Mouse (Mus musculus) heart, embryonic 11.5 days (tissue): Measurements from ENCODE around the gene Card9. TPM values are rescaled to one million over a fixed set of nuclear protein-coding genes. Genes with fewer than 3 reads are reported as not detected.

Source experiments
- ATAC-seq: fragments of 200-750 bp; cut with Nextera tagmentation; replicated peaks from 2 replicates; pipeline ENCODE4 v1.8.0; 2017; ENCODE audit warnings: moderate library complexity; ENCODE audit not compliant: insufficient number of reproducible peaks, low FRiP score, low TSS enrichment
- H3K27ac ChIP-seq: fragments of 300-500 bp; sonication (generic); 2 replicates; pipeline ENCODE4 v1.5.1; 2014; ENCODE audit warnings: mild to moderate bottlenecking, low read depth, low read length
- H3K27me3 ChIP-seq: fragments of 300-500 bp; sonication (generic); 2 replicates; pipeline ENCODE4 v1.6.1; 2014; ENCODE audit warnings: mild to moderate bottlenecking, low read length, mixed read lengths; ENCODE audit not compliant: control insufficient read depth, insufficient read depth
- H3K36me3 ChIP-seq: fragments of 300-500 bp; sonication (generic); 2 replicates; pipeline ENCODE4 v1.6.1; 2014; ENCODE audit warnings: mild to moderate bottlenecking, low read length, moderate library complexity, mixed read lengths; ENCODE audit not compliant: control insufficient read depth, insufficient read depth
- H3K4me1 ChIP-seq: fragments of 300-500 bp; sonication (generic); 2 replicates; pipeline ENCODE4 v1.6.1; 2014; ENCODE audit warnings: low read length; ENCODE audit not compliant: control insufficient read depth, insufficient read depth
- H3K4me2 ChIP-seq: fragments of 300-500 bp; sonication (generic); 2 replicates; pipeline ENCODE4 v1.6.1; 2014; ENCODE audit warnings: mild to moderate bottlenecking, moderate library complexity
- H3K4me3 ChIP-seq: fragments of 300-500 bp; sonication (generic); 2 replicates; pipeline ENCODE4 v1.5.1; 2014; ENCODE audit warnings: low read depth, low read length
- H3K9ac ChIP-seq: fragments of 300-500 bp; sonication (generic); 2 replicates; pipeline ENCODE4 v1.6.1; 2014; ENCODE audit warnings: mild to moderate bottlenecking, low read depth, low read length, moderate library complexity
- H3K9me3 ChIP-seq: fragments of 300-500 bp; sonication (generic); replicated peaks from 2 replicates; pipeline ENCODE4 v1.6.1; 2016; ENCODE audit warnings: low read length; ENCODE audit not compliant: control insufficient read depth
- WGBS: fragments of 180-500 bp; shearing (Covaris S2); extraction: QIAGEN DNeasy Blood & Tissue Kit; methylation state at CpG from one replicate; pipeline ENCODE4 v1.1.7; 2014; ENCODE audit not compliant: insufficient replicate concordance; 5-methylcytosine and 5-hydroxymethylcytosine counted together
- polyA plus RNA-seq: library from polyadenylated mRNA; unstranded; fragments of >200 nt; fragmentation: Nextera tagmentation; extraction: Ambion mirVana; gene quantifications from 2 replicates; pipeline ENCODE4 v1.2.1, GENCODE M21; 2014

Gene Card9
- polyA plus RNA-seq, 1 experiment from 2014 or later: 0.59 TPM

DNA sequence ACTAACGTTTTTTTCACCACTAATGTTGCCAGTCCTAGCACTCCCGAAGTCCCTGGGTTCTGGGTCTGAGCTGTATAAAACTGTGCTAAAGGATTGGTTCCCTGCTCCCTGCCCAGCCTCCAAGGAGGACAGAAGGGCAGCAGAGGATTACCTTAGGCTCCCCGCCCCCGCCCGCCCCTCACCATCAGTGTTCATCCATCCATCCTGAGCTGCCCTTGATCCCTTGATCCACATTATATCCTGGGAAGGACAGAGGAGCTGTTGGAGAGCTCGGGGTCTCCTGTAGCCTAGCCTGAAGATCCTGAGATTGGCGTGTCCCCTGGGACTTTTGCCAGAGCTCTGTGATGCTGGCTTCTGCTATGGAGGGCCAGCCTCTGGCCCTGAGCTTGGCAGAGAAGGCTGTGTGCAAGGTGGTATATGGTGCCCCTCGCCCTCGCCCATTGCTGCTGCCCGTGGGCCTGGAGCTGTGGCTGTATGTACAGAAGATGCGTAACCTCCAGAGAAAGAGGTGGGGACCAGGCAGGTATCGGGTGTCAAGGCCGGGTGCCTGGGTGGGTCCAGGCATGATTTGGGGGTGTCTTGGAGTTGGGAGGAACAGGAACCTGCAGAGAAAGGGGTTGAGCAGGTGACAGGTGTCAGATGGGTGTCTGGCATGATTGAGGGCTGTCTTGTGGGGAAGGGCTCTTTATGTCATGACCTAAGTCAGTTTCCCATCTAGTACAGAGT is 41.0 kb downstream of the Card9 start:
- H3K9me3 ChIP-seq: no peaks in the 10 kb centered on the region
- no peak overlapping the region for H3K4me2 ChIP-seq
- H3K27ac ChIP-seq: no peak overlapping the region
- no peak for ATAC-seq
- H3K27me3 ChIP-seq: no peaks in the 10 kb centered on the region
- 83% methylated on average over 13 of the region's 13 CpGs for WGBS
- peaks cover 11% of the 10 kb centered on the region for H3K36me3 ChIP-seq
- peaks cover 29% of the 10 kb centered on the region for H3K4me1 ChIP-seq
- H3K4me3 ChIP-seq: no peak overlapping the region
- no peak overlapping the region for H3K9ac ChIP-seq

DNA sequence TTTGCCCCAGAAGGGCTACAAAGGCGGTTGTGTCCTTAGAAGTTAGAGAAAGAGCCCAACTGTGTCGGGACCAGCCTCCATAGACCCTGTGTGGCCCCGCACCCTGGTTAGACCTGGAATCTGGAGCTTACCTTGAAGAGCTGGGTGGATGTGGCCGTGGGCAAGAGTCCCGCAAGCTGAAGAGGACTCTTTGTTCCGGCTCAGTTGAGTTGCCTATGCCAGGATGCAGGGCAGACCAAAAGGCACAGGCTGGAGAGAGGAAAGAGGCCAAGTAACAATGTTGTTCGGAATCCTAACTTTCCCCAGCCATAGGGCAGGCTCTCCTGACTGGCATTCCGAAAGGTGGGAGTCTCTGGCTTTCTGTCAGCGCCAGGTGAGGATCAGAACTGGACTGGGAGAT is 41.6 kb downstream of the Card9 start:
- no peak for ATAC-seq
- Histone ChIP-seq H3K9me3 (no peaks in the 10 kb centered on the region), H3K4me2 (no peak overlapping the region), H3K27ac (no peak overlapping the region), H3K4me3 (no peak overlapping the region), H3K9ac (no peak overlapping the region), H3K4me1 (peaks cover 35% of the 10 kb centered on the region), H3K27me3 (no peaks in the 10 kb centered on the region), H3K36me3 (peaks cover 11% of the 10 kb centered on the region)
- WGBS: 87% methylated on average over 9 of the region's 9 CpGs

DNA sequence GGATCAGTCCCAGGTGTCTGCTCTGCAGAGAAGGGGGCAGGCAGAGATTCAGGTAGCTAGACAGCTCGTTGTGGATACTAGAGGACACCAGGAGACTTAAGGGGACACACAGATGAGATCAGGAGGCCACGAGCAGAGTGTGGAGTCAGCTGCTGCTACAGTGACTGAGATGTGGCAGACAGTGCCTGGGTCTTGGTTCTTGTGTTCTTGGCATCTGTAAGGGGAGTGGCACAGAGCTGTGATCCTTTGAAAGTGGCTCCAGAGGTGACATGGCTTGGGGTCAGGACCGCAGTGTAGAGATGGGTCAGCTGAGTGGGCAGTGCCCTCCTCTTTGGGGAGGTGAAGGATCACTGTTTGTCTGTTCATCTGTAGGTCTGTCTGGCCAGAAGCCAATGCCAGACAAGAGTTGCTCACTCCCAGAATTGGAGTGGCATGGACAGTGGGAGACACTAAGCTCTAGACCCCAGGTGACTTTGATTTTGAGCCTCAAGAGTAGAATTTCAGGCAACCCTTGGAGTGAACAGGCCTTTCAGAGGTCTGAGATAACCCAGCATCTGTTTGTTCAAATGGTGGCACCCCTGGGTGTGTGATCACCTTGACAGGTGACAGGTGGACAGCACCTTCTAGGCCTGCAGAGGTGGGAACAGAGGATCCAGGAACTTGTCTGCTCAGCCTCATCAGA is 42.6 kb downstream of the Card9 start:
- H3K4me1 ChIP-seq: peaks cover 37% of the 10 kb centered on the region
- 81% methylated on average over 3 of the region's 3 CpGs for WGBS
- ATAC-seq: no peak

DNA sequence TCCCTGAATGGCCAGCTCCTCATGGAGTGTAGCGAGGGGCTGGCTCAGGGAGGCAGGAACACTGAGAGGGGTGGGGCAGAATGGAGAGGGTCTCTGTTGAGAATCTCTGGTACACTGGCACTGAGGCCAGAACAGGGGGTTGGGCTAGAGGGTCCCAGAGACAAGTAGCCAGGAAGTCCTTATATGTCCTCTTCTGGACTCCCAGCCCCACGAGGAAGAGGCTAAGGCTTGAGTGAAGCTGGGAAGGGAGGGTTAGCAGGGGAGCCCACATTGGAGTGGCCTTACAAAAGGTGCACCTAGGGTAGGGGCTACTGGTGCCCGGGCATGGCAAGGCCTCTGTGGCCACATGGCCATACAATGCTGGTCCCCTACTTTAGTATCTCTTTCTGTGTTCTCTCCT is 43.3 kb downstream of the Card9 start:
- Histone ChIP-seq H3K9me3 (no peaks in the 10 kb centered on the region), H3K27ac (no peak overlapping the region), H3K9ac (no peak overlapping the region), H3K4me1 (peaks cover 37% of the 10 kb centered on the region), H3K36me3 (no peaks in the 10 kb centered on the region), H3K4me2 (peak overlapping the region; percentile 94), H3K4me3 (no peak overlapping the region), H3K27me3 (no peaks in the 10 kb centered on the region)
- WGBS: 65% methylated on average over 3 of the region's 3 CpGs
- ATAC-seq: no peak

More for the DNA sequence above, 42.6 kb downstream of the Card9 start:
- no peak overlapping the region for H3K27ac ChIP-seq
- peaks cover 1% of the 10 kb centered on the region for H3K36me3 ChIP-seq
- H3K27me3 ChIP-seq: no peaks in the 10 kb centered on the region
- H3K4me2 ChIP-seq: no peak overlapping the region
- H3K9me3 ChIP-seq: no peaks in the 10 kb centered on the region
- H3K4me3 ChIP-seq: no peak overlapping the region
- H3K9ac ChIP-seq: no peak overlapping the region

DNA sequence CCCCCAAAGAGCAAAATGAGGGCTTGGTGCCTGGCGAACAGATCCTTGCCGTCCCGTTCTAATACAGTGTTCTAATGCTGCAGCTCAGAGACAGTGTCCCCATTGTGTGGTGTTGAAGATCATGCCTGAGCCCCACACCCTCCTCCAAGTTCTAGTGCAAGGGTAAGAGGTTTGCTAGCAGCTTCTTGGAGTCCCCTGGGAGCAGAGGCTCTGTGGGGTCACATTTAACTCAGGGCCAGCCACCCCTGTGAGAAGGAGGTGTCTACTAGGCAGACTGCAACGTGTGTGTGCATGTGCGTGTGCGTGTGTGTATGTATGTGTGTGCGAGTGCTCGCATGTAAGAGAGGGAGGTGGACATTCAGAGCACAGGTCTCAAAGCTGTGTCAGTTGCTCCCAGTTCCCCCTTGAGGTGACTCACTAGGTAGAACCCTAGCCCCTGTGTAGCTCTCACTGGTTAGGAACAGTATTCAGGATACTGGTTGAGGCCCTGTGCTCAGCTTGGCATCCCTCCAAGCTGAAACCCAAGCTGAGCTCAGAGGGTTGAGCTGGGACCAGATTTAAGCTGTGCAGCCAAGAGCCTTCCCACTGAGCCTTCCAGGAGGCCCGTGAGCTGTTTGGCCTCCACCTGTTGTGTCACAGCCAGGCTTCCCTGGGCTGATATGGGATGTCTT is 44.0 kb downstream of the Card9 start:
- peak overlapping the region; percentile 90 for H3K4me3 ChIP-seq
- H3K27me3 ChIP-seq: no peaks in the 10 kb centered on the region
- H3K9ac ChIP-seq: peak overlapping the region; percentile 94
- ATAC-seq: no peak
- 63% methylated on average over 9 of the region's 9 CpGs for WGBS
- no peaks in the 10 kb centered on the region for H3K36me3 ChIP-seq
- H3K27ac ChIP-seq: no peak overlapping the region; the same call in 1 of the 2 replicates
- H3K4me2 ChIP-seq: peak overlapping the region; percentile 94
- no peaks in the 10 kb centered on the region for H3K9me3 ChIP-seq
- peaks cover 41% of the 10 kb centered on the region for H3K4me1 ChIP-seq

DNA sequence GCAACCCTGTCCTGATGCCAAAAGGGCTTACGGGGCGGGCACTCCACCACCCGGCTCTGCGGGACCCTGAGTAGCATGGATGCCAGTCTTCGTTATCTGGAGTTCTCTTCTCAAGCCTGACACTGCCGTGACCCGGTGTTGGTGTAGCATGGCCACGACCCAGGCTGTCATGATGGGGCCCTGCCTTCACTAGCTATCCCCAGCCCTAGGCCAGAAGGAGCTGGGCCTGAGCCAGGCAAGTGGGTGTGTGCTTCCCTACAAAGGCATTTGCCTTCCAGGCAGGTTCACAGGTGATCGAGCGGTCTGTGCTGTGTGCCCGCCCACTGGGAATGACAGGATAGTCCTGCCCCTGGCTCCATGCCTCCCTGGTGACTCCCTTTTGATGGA is 44.8 kb downstream of the Card9 start:
- Histone ChIP-seq H3K4me3 (peak overlapping the region; percentile 90), H3K27me3 (no peaks in the 10 kb centered on the region), H3K4me1 (peaks cover 41% of the 10 kb centered on the region), H3K27ac (peak overlapping the region; percentile 92), H3K9me3 (no peaks in the 10 kb centered on the region), H3K4me2 (peak overlapping the region; percentile 94), H3K9ac (peak overlapping the region; percentile 94), H3K36me3 (no peaks in the 10 kb centered on the region)
- WGBS: 1% methylated on average over 11 of the region's 11 CpGs
- peak; percentile 33 for ATAC-seq

DNA sequence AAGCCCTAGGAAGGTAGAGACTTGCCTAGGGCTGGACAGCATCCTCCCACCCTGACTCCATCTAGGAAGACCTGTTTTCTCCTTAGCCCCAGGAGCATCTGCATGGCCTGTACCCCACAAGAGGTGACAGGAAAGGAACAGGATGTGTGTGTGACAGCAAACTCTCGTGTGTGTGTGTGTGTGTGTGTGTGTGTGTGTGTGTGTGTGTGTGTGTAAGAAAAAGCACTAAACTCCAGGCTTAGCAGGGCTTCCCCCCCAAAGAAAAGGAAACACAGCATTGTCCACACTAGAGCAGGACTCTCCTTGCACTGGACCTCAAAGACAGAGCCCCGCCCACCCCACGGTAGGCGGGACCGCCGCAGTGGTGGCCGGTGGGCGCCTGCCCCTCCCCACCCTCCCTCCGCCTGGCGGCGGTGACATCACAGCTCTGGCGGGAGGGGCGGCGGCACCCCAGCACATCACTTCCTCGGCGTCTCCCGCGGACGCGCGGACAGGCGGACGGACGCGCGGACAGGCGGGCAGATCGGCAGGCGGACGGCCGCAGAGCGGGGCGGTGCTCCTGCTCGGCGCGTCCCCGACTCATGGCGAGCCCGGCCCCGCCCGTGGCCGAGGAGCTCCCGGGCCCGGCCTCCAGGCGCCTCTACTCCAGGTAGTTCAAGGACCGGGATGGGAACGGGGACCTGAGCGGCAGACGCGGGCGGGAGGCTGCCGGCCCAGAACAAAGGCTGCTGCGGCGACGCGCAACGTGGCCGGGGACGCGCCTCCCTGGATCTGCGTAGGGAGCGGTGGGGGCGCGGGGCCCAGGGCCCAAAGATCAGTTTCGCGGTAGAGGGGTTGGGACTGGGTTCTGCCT is 45.4 kb downstream of the Card9 start, which contains the start of gene Gpsm1:
TSS of gene Gpsm1 (plus strand) at position 444 of the 853 bp plus-strand sequence.
- H3K9ac ChIP-seq: peak within 1 kb of the TSS; percentile 94
- peaks cover 41% of the 10 kb centered on the region for H3K4me1 ChIP-seq
- WGBS: under 1% methylated on average over 59 of the region's 66 CpGs
- peak within 1 kb of the TSS; percentile 92 for H3K27ac ChIP-seq
- peak; percentile 76 for ATAC-seq
- peak within 1 kb of the TSS; percentile 94 for H3K4me2 ChIP-seq
- no peaks in the 10 kb centered on the region for H3K36me3 ChIP-seq
- no peaks in the 10 kb centered on the region for H3K9me3 ChIP-seq
- peak within 1 kb of the TSS; percentile 90 for H3K4me3 ChIP-seq
- H3K27me3 ChIP-seq: no peaks in the 10 kb centered on the region
